Mouse (Mus musculus) hindbrain, embryonic 12.5 days (tissue): ENCODE results near the gene Sp2. TPM values are rescaled to one million over a fixed set of nuclear protein-coding genes. Genes with fewer than 3 reads are reported as not detected.

Source experiments
- ATAC-seq: fragments of 200-750 bp; cut with Nextera tagmentation; 2 replicates; pipeline ENCODE4 v1.8.0; 2017; ENCODE audit warnings: moderate TSS enrichment; ENCODE audit not compliant: low FRiP score
- H3K27ac ChIP-seq: fragments of 300-500 bp; sonication (generic); 2 replicates; pipeline ENCODE4 v1.5.1; 2016; ENCODE audit warnings: mild to moderate bottlenecking
- H3K27me3 ChIP-seq: fragments of 300-500 bp; sonication (generic); 2 replicates; pipeline ENCODE4 v1.6.1; 2016; ENCODE audit warnings: mild to moderate bottlenecking
- H3K36me3 ChIP-seq: fragments of 300-500 bp; sonication (generic); 2 replicates; pipeline ENCODE4 v1.6.1; 2016; ENCODE audit warnings: mild to moderate bottlenecking
- H3K4me1 ChIP-seq: fragments of 300-500 bp; sonication (generic); 2 replicates; pipeline ENCODE4 v1.6.1; 2016
- H3K4me2 ChIP-seq: fragments of 300-500 bp; sonication (generic); replicated peaks from 2 replicates; pipeline ENCODE4 v1.6.1; 2016; ENCODE audit warnings: mild to moderate bottlenecking
- H3K4me3 ChIP-seq: fragments of 300-500 bp; sonication (generic); 2 replicates; pipeline ENCODE4 v1.5.1; 2016; ENCODE audit warnings: mild to moderate bottlenecking
- H3K9ac ChIP-seq: fragments of 300-500 bp; sonication (generic); 2 replicates; pipeline ENCODE4 v1.6.1; 2016; ENCODE audit warnings: mild to moderate bottlenecking, moderate library complexity
- H3K9me3 ChIP-seq: fragments of 300-500 bp; sonication (generic); replicated peaks from 2 replicates; pipeline ENCODE4 v1.6.1; 2016; ENCODE audit warnings: mild to moderate bottlenecking
- whole genome bisulfite sequencing: fragments of 180-500 bp; shearing (Covaris S2); methylation state at CpG from one replicate; pipeline ENCODE4 v1.1.7; 2016; 5-methylcytosine and 5-hydroxymethylcytosine counted together
- polyA plus RNA-seq: library from polyadenylated mRNA; unstranded; fragments of >200 nt; fragmentation: Nextera tagmentation; extraction: Ambion mirVana; gene quantifications from 2 replicates; pipeline ENCODE4 v1.2.1, GENCODE M21; 2016

Gene Sp2
- polyA plus RNA-seq, 1 experiment from 2014 or later, result 19.0 TPM

GRCm38 (mm10) chr11:96991501-96991900 is 8.7 kb upstream of the Sp2 start:
- Histone ChIP-seq H3K4me3 (no peak overlapping the region), H3K27ac (no peak overlapping the region), H3K27me3 (peaks cover 31% of the 10 kb centered on the region), H3K9ac (no peak overlapping the region), H3K36me3 (no peaks in the 10 kb centered on the region), H3K4me2 (no peak overlapping the region), H3K9me3 (no peaks in the 10 kb centered on the region), H3K4me1 (peaks cover 21% of the 10 kb centered on the region)
- WGBS, result 77% methylated on average over 5 of the region's 5 CpGs
- no peak for ATAC-seq

- no peak overlapping the region; the same call in 1 of the 2 replicates for H3K27ac ChIP-seq
- H3K4me3 ChIP-seq, result peak overlapping the region; percentile 31
- H3K4me2 ChIP-seq, result peak overlapping the region; percentile 55
- peak; percentile 58 for ATAC-seq
- H3K9ac ChIP-seq, result peak overlapping the region; percentile 27; the same call in 1 of the 2 replicates
- H3K4me1 ChIP-seq, result peaks cover 13% of the 10 kb centered on the region
- H3K9me3 ChIP-seq, result no peaks in the 10 kb centered on the region
- WGBS, result 9% methylated on average over 31 of the region's 31 CpGs
- peaks cover 61% of the 10 kb centered on the region for H3K27me3 ChIP-seq
- H3K36me3 ChIP-seq, result no peaks in the 10 kb centered on the region
Measured at GRCm38 (mm10) chr11:96987873-96988655, 5.3 kb upstream of the Sp2 start.

- Histone ChIP-seq H3K4me3 (no peak overlapping the region), H3K27me3 (peaks cover 58% of the 10 kb centered on the region), H3K4me2 (no peak overlapping the region), H3K9me3 (no peaks in the 10 kb centered on the region), H3K9ac (no peak overlapping the region), H3K36me3 (no peaks in the 10 kb centered on the region), H3K27ac (no peak overlapping the region), H3K4me1 (peaks cover 17% of the 10 kb centered on the region)
- WGBS, result 49% methylated on average over 3 of the region's 3 CpGs
- ATAC-seq, result no peak
Measured at GRCm38 (mm10) chr11:96986463-96986862, 3.7 kb upstream of the Sp2 start.

- ATAC-seq, result no peak
- Histone ChIP-seq H3K27me3 (peaks cover 55% of the 10 kb centered on the region), H3K4me3 (no peak overlapping the region), H3K27ac (no peak overlapping the region), H3K9me3 (no peaks in the 10 kb centered on the region), H3K36me3 (no peaks in the 10 kb centered on the region), H3K4me1 (peaks cover 18% of the 10 kb centered on the region), H3K4me2 (no peak overlapping the region), H3K9ac (peak overlapping the region; percentile 8; the same call in 1 of the 2 replicates)
- WGBS, result 28% methylated on average over 4 of the region's 4 CpGs
Measured at GRCm38 (mm10) chr11:96984903-96985302, 2.1 kb upstream of the Sp2 start.

- H3K4me1 ChIP-seq, result peaks cover 13% of the 10 kb centered on the region
- no peak overlapping the region for H3K9ac ChIP-seq
- no peak for ATAC-seq
- H3K27me3 ChIP-seq, result peaks cover 42% of the 10 kb centered on the region
- H3K4me3 ChIP-seq, result no peak overlapping the region
- WGBS, result 2% methylated on average over 7 of the region's 7 CpGs
- no peak overlapping the region for H3K27ac ChIP-seq
- H3K9me3 ChIP-seq, result no peaks in the 10 kb centered on the region
- no peaks in the 10 kb centered on the region for H3K36me3 ChIP-seq
- H3K4me2 ChIP-seq, result no peak overlapping the region
Measured at GRCm38 (mm10) chr11:96982355-96982754, 404 bp downstream of the Sp2 start.

- WGBS, result 72% methylated on average over 15 of the region's 15 CpGs
- ATAC-seq, result no peak
- H3K27me3 ChIP-seq, result peaks cover 33% of the 10 kb centered on the region
Measured at GRCm38 (mm10) chr11:96981461-96981860, 1.3 kb downstream of the Sp2 start.

GRCm38 (mm10) chr11:96980021-96980420 is 2.7 kb downstream of the Sp2 start:
- Histone ChIP-seq H3K4me1 (peaks cover 26% of the 10 kb centered on the region), H3K9me3 (no peaks in the 10 kb centered on the region), H3K4me3 (no peak overlapping the region), H3K9ac (no peak overlapping the region), H3K27ac (no peak overlapping the region; the same call in 1 of the 2 replicates), H3K36me3 (no peaks in the 10 kb centered on the region), H3K4me2 (no peak overlapping the region), H3K27me3 (peaks cover 19% of the 10 kb centered on the region)
- WGBS, result 81% methylated on average over 5 of the region's 5 CpGs
- no peak for ATAC-seq

More at GRCm38 (mm10) chr11:96981461-96981860, 1.3 kb downstream of the Sp2 start:
- Histone ChIP-seq H3K9me3 (no peaks in the 10 kb centered on the region), H3K27ac (no peak overlapping the region), H3K4me3 (no peak overlapping the region), H3K4me1 (peaks cover 16% of the 10 kb centered on the region), H3K4me2 (no peak overlapping the region), H3K36me3 (no peaks in the 10 kb centered on the region), H3K9ac (no peak overlapping the region)

- H3K9me3 ChIP-seq, result no peaks in the 10 kb centered on the region
- H3K9ac ChIP-seq, result no peak overlapping the region
- whole genome bisulfite sequencing, result 81% methylated on average over 7 of the region's 7 CpGs
- no peak overlapping the region for H3K27ac ChIP-seq
- H3K4me1 ChIP-seq, result peaks cover 26% of the 10 kb centered on the region
- peaks cover 12% of the 10 kb centered on the region for H3K27me3 ChIP-seq
- H3K4me2 ChIP-seq, result no peak overlapping the region
- H3K36me3 ChIP-seq, result no peaks in the 10 kb centered on the region
- H3K4me3 ChIP-seq, result no peak overlapping the region
- no peak for ATAC-seq
Measured at GRCm38 (mm10) chr11:96979329-96979728, 3.4 kb downstream of the Sp2 start.

GRCm38 (mm10) chr11:96978401-96979246 is 4.1 kb downstream of the Sp2 start:
- peak overlapping the region; percentile 80 for H3K27ac ChIP-seq
- 0 out of 2 replicates have a peak, but pooled peaks have one; percentile 0 for ATAC-seq
- H3K36me3 ChIP-seq, result no peaks in the 10 kb centered on the region; the same call in 1 of the 2 replicates
- H3K9ac ChIP-seq, result peak overlapping the region; percentile 69
- peaks cover 5% of the 10 kb centered on the region for H3K27me3 ChIP-seq
- H3K9me3 ChIP-seq, result no peaks in the 10 kb centered on the region
- peak overlapping the region; percentile 81 for H3K4me2 ChIP-seq
- 30% methylated on average over 17 of the region's 17 CpGs for WGBS
- H3K4me3 ChIP-seq, result peak overlapping the region; percentile 87
- H3K4me1 ChIP-seq, result peaks cover 33% of the 10 kb centered on the region

GRCm38 (mm10) chr11:96977606-96978400 is 5.0 kb downstream of the Sp2 start:
- peak; percentile 98 for ATAC-seq
- Histone ChIP-seq H3K36me3 (no peaks in the 10 kb centered on the region; the same call in 1 of the 2 replicates), H3K9me3 (no peaks in the 10 kb centered on the region), H3K27ac (peak overlapping the region; percentile 97), H3K4me1 (peaks cover 38% of the 10 kb centered on the region), H3K9ac (peak overlapping the region; percentile 90), H3K27me3 (no peaks in the 10 kb centered on the region; the same call in 1 of the 2 replicates), H3K4me3 (peak overlapping the region; percentile 87), H3K4me2 (peak overlapping the region; percentile 81)
- under 1% methylated on average over 45 of the region's 45 CpGs for WGBS

GRCm38 (mm10) chr11:96976911-96977591 is 5.7 kb downstream of the Sp2 start:
- H3K4me1 ChIP-seq, result peaks cover 39% of the 10 kb centered on the region
- peak overlapping the region; percentile 87 for H3K4me3 ChIP-seq
- no peaks in the 10 kb centered on the region for H3K9me3 ChIP-seq
- peak overlapping the region; percentile 90 for H3K9ac ChIP-seq
- WGBS, result 1% methylated on average over 33 of the region's 50 CpGs
- H3K27ac ChIP-seq, result peak overlapping the region; percentile 97
- H3K36me3 ChIP-seq, result no peaks in the 10 kb centered on the region; the same call in 1 of the 2 replicates
- H3K27me3 ChIP-seq, result no peaks in the 10 kb centered on the region; the same call in 1 of the 2 replicates
- ATAC-seq, result peak; percentile 79
- H3K4me2 ChIP-seq, result peak overlapping the region; percentile 81
